Comparison of ENCODE assay signal across 25 mouse cellular contexts in genomic region chr14:47225931-47226330, GRCm38 (mm10).
"Had no signal": no experiment of that assay in that cellular context is flagged by ENCODE, and none has a peak within 500 bp of the region (broad histone marks: within the 10 kb centered on the region; RNA-seq: fewer than 3 reads in every experiment).

No protein-coding gene starts in this region.

- H3K36me3 ChIP-seq: heart, embryonic 13.5 days; heart, embryonic 15.5 days; hindbrain, embryonic 13.5 days; hindbrain, embryonic 15.5 days; intestine, embryonic 15.5 days; limb, embryonic 13.5 days; limb, embryonic 15.5 days; liver, embryonic 13.5 days; liver, embryonic 15.5 days had no signal

- H3K9me3 ChIP-seq: heart, embryonic 15.5 days; hindbrain, embryonic 13.5 days; hindbrain, embryonic 15.5 days; intestine, embryonic 15.5 days; limb, embryonic 15.5 days; liver, embryonic 13.5 days; liver, embryonic 15.5 days had no signal

- H3K27me3 ChIP-seq: heart, embryonic 13.5 days; heart, embryonic 15.5 days; hindbrain, embryonic 13.5 days; hindbrain, embryonic 15.5 days; intestine, embryonic 15.5 days; limb, embryonic 13.5 days; limb, embryonic 15.5 days had no signal

- H3K4me3 ChIP-seq: heart, embryonic 13.5 days; heart, embryonic 15.5 days; hindbrain, embryonic 13.5 days; hindbrain, embryonic 15.5 days; intestine, embryonic 15.5 days; layer of hippocampus, adult 2 months; left cerebral cortex, adult 2 months; limb, embryonic 13.5 days; limb, embryonic 15.5 days; liver, embryonic 13.5 days; liver, embryonic 15.5 days had no signal

- DNase-seq: gastrocnemius, postnatal 14 days; gastrocnemius, postnatal 36 days; heart, adult 18-20 months; heart, postnatal 14 days; heart, postnatal 36 days; kidney, adult 18-20 months; kidney, adult 8-10 months; kidney, postnatal 10 days; kidney, postnatal 25 days; kidney, postnatal 4 days; left cerebral cortex, postnatal 4 days; liver, embryonic 13.5 days; liver, postnatal 0 days had no signal

- H3K27ac ChIP-seq: heart, embryonic 13.5 days; heart, embryonic 15.5 days; hindbrain, embryonic 13.5 days; hindbrain, embryonic 15.5 days; hindbrain, postnatal 0 days; intestine, embryonic 15.5 days; layer of hippocampus, adult 2 months; left cerebral cortex, adult 2 months; limb, embryonic 13.5 days; limb, embryonic 15.5 days; liver, embryonic 13.5 days; liver, embryonic 15.5 days had no signal

- ATAC-seq: hindbrain, postnatal 0 days; intestine, embryonic 15.5 days; intestine, postnatal 0 days; liver, postnatal 0 days had no signal

- H3K4me1 ChIP-seq: hindbrain, embryonic 13.5 days; hindbrain, embryonic 15.5 days; intestine, embryonic 15.5 days; limb, embryonic 13.5 days; limb, embryonic 15.5 days had no signal
